Mouse (Mus musculus): ENCODE results near the gene Dbx2. TPM values are rescaled to one million over a fixed set of nuclear protein-coding genes. Genes with fewer than 3 reads are reported as not detected.
A peak's percentile ranks its signal among the peaks of the same experiment; 100 is the strongest.

Gene Dbx2
- 26.0 and 30.8 TPM in 2 replicates for polyA plus RNA-seq (2012; rRNA removed)

DNA sequence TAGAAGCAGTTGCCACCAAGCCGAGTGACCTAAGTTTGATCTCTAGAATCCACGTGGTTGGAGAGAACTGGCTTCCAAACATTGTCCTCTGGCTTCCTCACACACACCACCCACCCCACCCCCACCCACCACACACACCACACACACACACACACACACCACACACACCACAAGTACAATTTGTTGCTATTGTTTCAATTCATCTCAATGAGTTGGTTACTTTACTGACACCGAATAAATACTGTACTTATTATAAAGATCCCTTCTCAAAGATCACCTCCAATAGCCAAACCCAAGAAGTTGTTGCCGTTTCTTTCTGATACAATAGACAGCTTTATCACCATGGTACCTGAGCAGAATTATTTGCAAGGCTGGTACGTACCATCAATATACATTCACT, at the start of gene Dbx2:
TSS of gene Dbx2 (minus strand) at position 101 of the 400 bp plus-strand sequence.
- DNase-seq (ENCODE audit: extremely low spot score in 1 of 2, low spot score in 1 of 2), result no peak

DNA sequence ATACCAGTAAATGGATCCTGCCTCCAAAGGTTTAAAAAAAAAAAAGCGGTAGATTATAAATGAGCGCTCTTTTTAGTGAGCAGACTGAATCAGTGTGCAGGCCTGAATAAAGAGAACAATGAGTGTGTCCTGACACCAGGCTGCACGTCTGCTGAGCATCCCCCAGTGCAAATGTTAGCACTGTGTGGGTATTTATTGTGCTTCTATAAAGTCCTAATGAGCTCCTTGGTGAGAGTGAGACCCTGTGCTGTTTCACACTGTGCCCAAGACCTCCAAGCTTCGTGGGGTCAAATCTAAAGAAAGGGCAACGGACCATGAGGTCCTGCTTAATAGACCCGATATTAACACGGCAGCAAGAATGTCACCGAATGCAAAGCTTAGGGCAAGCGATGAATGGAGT, 46.4 kb upstream of the Dbx2 start:
- no peak for DNase-seq (ENCODE audit: extremely low spot score in 1 of 2, low spot score in 1 of 2)

DNA sequence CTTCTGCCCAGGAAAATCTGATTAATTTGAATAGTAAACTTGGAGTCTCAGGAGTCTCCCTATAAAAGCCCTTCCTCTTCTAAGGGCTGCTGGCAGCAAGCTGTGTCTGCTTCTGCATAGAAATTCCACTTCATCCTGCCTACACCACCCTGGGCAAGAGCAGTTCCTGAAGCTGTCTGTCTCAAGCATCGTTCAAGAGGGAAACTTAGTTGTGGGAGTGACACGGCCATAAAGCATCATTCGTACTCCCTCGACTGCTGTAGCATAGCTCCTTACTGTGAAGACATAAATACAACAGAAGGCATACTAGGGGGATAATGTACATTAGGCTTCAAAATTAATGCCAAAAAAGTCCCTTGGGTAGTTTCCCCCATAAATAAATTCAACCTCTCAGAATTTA, 45.8 kb upstream of the Dbx2 start:
- no peak for DNase-seq (ENCODE audit: extremely low spot score in 1 of 2, low spot score in 1 of 2)

DNA sequence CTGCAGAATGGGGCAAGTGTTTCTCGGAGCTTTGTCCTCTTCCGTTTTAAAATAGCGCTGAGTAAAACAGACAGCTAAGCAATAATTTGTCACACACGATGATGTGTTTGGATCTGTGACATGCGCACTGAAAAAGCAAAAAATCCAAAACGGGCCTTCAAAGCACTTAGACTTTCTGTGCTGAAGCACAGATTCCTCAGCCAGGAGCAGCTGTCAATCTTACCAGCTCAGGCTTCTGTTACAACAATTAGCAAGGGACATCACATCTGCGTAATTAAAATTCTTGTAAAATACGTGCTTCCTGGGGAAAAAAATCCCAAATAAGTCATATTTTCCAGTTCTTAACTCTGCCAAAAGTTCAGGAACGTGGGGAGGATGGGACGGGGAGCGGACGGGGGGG, 43.6 kb upstream of the Dbx2 start:
- DNase-seq (ENCODE audit: extremely low spot score in 1 of 2, low spot score in 1 of 2), result no peak

DNA sequence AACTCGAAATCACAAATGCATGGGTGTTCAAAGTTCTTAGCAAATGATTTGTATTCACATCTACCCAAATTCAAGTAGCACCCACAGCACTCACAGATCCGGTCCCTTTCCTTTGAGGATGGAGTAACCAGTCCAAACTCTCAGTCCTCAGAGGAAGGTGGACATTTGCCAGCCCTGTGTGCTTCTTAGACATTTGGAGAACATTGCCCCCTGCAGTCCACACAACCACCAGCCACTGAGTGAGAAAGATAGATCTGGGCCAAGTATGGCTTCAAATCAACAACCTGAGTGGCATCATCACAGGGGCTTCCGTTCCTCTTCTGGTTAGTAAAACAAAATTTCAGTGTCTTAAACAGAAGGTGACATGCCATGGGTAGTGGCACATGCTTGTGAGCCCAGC, 38.0 kb upstream of the Dbx2 start:
- DNase-seq (ENCODE audit: extremely low spot score in 1 of 2, low spot score in 1 of 2), result peak in 1 of 2 experiments; percentile 64

DNA sequence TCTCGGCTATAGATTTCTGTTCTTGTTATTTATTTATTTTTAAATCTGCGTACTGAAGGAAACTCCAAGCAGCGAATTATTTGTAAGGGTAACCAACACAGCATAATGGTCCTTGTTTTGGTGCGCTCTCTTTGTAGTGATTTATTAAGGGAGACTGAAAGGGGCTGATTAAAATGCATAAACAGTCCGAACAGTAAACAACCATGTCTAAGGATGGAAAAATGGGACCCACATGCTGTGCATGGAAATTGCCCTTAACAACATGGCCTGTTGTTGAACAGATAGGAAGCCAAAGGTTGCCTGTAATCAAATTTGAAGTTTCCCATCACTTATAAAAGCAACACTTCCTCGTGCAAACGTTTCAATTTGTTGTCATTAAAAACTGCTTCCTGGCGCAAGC, 35.8 kb upstream of the Dbx2 start:
- DNase-seq (ENCODE audit: extremely low spot score in 1 of 2, low spot score in 1 of 2), result no peak

DNA sequence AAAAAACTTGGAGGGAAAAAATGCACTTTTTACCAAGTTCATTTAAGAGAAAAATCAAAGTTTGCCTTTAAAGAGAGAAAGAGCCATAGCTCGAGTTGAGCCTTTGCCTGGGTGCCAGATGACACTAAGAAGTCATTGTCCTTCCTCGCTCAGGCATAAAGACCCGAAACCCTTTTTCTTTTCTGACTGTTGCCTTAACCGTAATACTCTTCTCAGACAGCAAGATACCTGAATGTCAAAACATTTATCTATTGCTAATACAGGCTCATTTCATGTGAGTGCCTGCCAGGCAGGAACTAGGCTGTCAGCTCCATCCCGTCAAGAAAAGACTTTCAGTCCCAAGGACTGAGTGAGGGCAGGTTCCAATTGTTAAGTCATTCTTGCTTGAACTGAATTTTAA, 35.4 kb upstream of the Dbx2 start:
- no peak for DNase-seq (ENCODE audit: extremely low spot score in 1 of 2, low spot score in 1 of 2)

DNA sequence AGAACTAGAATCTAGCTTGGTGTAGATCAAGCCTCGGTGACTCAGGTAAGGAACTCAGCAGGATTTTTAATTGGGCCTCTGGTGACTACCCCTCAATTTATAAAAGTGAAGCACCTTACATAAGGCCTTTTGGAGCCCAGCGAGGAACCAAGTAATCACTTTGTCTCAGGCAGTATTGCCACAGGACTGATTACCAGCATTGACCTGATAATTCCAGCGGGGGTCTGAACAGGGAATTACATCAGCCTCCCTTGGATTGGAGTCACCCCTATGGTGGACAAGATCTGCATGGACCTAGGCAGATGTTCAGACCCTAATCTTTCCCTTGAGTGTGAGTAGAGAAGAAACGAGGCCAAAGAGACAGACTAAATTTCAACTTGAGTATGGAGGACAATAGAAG, 26.9 kb upstream of the Dbx2 start:
- no peak for DNase-seq (ENCODE audit: extremely low spot score in 1 of 2, low spot score in 1 of 2)

DNA sequence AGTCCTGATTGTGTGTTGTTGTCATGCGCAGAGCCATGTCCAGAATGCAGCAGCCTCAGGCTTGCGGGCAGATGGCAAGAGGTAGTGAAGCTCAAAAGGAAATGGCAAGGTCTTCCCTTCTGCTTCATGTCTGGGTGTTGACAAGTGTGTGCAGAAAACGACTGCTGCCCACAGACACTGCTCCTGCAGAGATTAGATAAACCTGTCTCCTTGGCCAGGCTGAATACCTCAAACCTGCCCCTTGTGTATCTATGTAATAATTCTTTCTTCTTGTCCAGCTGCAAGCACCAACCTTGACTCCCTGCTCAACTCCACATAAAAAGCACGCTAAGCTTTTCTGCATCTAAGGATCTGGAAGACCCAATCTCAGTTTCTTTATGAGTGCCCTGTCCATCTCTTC, 19.9 kb upstream of the Dbx2 start:
- no peak for DNase-seq (ENCODE audit: extremely low spot score in 1 of 2, low spot score in 1 of 2)

DNA sequence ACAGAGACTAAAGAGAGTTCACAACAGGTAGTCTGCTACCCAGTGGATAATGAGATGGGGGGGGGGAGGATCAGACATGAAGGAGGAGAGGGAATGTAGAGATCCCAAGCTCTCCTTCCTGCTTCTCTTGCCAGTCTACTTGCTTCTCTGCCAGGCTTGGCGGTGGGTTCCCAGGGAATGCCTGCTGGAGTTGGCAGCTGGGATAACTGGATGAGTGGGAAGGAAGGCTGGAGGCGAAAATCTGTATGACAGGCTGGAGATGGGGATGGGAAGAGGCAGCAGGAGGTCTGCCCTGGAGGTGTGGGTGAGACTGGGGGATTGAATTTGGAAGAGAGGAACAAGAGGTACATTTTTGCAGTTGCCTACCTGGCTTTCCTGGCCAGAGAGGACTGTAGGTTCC, 19.4 kb upstream of the Dbx2 start:
- DNase-seq (ENCODE audit: extremely low spot score in 1 of 2, low spot score in 1 of 2), result peak; percentile 17 to 71

DNA sequence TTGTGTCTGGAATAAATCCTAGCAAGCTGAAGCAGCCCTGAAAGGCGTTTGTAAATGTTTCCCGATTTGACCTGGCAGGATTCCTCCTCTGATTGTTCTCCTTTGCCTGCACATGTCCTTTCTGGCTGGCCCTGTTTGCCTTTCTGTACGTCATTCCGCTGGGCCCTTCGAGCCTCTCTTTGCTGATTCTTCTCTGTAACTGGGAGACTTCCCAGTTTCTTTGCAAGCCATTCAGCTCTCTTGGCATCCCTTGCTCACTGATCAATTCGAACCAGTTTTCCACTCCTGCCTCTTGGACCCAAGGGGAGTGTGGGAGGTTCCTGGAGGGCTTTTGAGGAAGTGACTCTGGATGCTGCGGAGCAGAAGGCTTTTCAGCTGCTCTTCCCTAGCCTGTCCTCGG, 11.4 kb upstream of the Dbx2 start:
- peak; percentile 50 to 73 for DNase-seq (ENCODE audit: extremely low spot score in 1 of 2, low spot score in 1 of 2)

DNA sequence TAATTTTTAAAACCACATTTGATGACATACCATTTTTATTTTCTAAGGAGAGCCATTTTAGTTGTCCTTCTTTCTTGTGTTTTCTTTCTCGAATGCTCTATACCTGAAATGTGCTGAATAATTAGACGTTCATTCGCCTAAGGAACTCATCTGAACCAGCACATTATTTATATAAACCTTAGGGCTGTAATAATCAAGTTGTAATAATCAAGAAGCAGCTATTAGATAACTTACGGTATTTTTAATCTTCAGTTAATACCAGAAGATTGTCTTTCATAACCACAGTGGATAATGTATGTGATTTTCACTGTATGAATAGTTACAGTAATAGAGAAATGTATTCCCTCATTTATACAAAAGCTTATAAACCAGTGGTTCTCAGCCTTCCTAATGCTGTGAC, 9.2 kb upstream of the Dbx2 start:
- no peak for DNase-seq (ENCODE audit: extremely low spot score in 1 of 2, low spot score in 1 of 2)

DNA sequence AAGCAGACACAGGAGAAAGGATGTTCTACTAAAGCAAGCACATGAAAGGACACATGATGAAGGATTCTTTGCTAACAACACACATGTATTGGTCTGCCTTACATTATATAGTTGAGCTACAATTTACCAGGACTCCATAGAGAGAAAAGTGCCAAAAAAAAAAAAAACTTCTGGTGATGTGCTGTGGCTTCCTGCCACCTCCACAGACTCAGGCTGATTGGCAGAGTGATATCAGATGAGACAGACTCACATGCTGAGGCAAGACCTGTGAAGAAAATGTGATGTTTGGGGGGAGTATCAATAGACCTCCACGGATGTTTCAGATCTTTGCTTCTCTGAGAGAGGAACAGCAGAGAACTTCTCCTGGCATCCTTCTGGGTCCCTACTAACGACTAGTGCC, 6.0 kb upstream of the Dbx2 start:
- DNase-seq (ENCODE audit: extremely low spot score in 1 of 2, low spot score in 1 of 2), result no peak

DNA sequence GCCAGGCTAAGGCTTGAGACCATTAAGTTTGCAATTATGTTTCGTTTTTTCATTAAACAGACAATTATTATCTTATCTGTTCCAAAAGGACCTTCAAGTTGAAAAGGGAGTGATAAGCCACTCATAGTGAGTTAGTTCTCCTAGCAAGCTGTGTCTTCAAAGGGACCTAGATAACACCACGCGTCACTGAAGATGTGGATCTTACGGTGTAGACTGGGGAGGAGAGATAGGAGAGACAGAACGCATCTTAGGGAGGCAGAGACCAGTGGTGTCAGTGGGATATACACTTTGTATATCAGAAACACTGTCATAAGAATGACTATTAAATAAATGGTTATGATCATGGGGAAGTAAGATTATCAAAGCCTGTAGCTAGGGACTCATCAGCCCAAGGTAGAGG, 4.6 kb upstream of the Dbx2 start:
- DNase-seq (ENCODE audit: extremely low spot score in 1 of 2, low spot score in 1 of 2), result no peak

DNA sequence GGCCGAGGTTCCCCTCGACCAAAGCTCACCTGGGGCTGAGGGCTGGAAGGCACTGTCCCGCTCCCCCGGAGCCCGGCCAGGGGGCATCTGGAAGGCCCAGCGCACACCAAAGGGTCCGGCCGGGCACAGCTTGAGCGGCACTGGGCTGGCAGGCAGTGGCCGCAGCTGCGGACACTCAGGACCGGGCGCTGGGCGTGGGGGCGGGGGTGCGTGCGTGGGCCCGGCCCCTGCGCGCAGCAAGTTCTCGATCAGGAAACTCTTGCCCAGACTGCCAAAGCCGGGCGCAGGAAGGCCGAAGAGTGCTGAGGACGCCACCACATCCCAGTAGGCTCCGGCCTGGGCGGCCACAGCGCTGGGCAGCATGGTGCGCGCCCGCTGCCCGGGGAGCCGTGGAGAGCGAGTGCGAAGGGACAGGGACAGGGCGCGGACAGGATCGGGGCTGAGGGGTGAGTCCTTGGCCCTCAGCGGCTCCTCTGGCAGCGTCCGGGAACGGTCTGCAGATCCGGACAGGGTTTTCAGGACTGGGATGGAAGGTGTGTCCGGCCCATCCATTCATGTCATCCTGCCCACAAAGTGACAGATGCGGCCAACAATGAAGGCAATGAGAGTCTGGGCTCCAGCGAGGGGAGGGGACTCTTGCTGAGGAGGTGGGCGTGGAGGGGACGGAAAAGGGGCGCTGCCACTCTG, 1.4 kb downstream of the Dbx2 start:
- no peak for DNase-seq (ENCODE audit: extremely low spot score in 1 of 2, low spot score in 1 of 2)

DNA sequence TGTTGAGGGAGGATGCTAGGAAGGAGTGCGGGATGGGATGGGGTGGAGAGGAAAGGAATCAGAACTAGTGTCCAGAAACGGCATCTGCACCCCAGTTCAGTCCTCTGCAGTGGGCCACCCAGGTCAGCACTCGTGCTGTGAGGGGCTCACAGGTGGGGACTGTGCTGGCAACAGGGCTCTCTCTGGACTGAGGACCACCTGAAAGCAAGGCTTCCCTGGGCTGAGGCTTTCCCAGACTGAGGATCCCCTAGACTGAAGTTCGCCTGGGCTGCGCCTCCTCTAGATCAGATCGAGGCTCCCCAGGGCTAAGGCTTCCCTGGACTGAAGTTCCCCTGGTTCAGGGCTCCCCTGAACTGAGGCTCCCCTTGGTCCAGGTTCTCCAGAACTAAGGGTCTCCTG, 1.9 kb downstream of the Dbx2 start:
- DNase-seq (ENCODE audit: extremely low spot score in 1 of 2, low spot score in 1 of 2), result no peak

DNA sequence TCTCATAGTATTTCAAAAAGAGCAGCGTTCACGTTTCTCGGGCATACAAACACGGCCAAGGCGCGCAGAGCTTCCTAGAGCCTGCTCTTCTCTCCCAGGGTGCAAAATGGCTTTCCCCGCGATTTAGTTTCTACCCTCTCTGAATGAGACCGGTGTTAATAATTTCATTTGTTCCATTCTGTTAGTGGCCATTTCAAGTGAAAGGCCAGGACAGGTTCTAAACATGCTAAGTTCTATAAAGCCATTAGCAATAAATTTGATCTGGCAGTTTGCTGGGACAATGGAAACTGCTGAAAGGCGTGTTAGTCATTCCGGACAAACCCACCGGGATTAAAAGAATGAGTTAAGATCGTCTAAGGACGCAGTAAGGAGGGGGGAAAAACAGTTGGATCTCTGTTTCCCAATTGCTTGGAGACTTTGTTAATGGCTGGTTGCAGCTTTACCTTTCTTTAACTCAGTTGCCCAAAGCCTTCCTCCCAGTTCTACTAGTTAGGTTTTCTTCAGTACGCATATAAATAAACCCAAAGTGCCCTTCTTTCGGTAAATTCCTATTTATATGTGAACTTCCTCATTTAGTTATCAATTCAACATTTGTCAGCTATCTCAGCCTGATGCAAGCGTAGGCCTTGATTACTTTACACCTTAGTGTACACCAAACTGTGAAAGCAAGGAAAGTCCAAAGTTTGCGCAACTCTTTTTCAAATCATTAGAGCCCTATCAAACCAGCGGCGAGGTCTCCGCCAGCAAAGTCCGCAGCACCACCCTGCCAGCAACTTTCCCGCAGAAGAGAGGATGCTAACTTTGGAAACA, 2.7 kb downstream of the Dbx2 start:
- DNase-seq (ENCODE audit: extremely low spot score in 1 of 2, low spot score in 1 of 2), result no peak

DNA sequence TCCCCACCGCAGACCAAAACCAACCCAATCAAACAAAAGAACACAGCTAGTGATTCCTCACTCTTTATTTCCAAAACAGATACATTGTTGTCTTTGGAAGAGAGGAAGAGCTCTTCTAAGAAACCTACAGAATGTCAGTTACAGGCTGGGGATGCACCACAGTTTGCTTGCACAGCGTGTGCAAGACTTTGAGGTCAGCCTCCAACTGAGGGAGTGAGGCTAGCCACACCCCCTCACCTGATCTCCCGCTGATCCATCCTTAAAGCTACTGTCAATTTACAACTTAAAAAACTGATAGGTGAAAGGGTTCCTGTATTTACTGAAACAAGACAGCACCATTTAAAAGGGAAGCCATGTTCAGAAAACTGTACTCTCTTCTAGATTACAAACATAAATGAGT, 3.9 kb downstream of the Dbx2 start:
- no peak for DNase-seq (ENCODE audit: extremely low spot score in 1 of 2, low spot score in 1 of 2)

DNA sequence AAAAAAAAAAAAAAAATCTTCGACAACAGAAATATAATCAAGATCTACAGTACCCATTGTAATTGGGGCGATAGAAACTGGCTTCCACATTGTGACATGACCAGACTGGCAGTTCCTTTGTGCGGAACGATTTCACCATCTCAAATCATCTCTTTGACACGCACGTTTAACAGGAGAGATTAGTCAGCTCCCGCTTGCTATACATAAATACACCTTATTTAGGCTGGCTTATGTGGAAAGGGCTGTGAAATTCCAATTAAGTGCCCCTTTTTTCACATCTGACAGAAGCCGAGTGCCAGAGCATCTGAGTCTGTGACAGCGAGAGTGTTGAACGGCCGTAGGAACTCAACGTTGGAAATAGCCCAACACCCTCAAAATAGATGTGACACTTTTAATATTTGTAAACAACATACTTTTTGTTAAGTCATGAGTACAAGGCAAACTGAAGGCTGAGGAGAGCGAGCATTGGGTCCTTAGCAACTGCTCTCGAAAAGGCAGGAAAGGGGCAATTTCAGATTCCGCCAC, 12.2 kb downstream of the Dbx2 start:
- no peak for DNase-seq (ENCODE audit: extremely low spot score in 1 of 2, low spot score in 1 of 2)

DNA sequence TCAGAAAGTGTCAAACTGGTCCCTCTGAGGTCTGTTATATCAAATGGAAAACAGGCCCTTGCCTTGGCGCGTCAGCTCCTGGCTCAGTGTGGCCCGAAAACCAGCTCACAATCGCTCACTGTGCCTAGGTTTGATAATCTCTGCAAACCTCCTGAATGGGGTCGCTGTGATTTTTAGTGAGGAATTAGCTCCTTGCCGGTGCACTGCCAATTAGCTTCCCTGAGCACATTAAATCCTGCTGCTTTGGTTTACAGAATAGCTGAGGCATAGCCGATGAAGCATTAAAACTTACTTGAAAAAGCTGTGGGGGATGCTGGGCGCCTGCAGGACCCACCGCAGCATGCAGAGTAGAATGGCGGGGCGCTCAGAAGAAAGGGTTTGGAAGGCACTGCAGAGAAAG, 15.4 kb downstream of the Dbx2 start:
- peak in 1 of 2 experiments; percentile 32 for DNase-seq (ENCODE audit: extremely low spot score in 1 of 2, low spot score in 1 of 2)

DNA sequence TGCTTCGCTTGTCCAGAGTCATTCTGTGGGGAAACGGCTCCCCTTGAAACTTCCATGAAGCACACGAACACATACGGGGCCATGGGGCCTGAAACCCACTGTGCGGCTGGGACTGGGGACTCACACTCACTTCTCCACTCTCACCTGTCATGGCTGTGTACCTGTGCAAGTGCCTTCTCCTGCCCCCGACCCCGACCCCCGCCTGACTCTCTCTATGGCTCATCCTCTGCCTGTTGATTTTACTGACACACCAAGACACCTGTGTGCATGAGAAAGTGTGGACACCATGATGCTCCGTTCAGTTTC, 16.0 kb downstream of the Dbx2 start:
- no peak for DNase-seq (ENCODE audit: extremely low spot score in 1 of 2, low spot score in 1 of 2)

DNA sequence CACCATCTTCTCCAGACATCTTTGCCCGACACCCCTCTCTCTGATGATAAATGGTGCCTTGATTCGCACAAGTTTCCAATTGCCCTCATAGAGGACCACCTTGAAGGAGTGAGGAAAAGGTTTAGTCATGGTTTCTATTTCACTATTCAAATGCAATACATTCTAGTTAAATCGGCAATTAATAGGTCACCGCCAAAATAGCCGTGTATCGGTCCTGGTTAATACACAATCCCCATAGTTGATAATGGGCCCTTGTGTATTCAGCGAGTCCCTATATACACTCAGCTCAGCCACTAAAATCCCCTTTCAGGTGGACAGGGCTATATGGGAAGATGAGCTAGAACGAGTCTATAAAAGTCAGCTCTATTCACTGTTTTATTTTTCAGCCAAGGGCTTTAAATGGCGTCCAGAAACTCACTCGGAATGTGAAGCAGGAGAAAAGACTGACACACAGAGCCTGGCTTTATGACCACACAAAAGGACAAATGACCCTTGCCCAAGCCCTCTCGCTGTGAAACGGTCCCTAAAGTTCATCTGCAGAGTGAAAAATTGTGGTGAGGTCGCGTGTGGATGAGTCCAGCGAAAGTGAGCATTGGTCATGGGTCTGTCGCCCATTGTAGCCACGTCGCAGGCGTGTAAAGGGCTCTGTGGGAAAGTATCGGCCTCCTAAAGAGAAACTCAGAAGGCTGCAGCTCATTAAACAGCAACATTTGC, 16.5 kb downstream of the Dbx2 start:
- DNase-seq (ENCODE audit: extremely low spot score in 1 of 2, low spot score in 1 of 2), result no peak
